Mouse (Mus musculus): ENCODE data around the gene D13Ertd608e.

D13Ertd608e gene

DNA sequence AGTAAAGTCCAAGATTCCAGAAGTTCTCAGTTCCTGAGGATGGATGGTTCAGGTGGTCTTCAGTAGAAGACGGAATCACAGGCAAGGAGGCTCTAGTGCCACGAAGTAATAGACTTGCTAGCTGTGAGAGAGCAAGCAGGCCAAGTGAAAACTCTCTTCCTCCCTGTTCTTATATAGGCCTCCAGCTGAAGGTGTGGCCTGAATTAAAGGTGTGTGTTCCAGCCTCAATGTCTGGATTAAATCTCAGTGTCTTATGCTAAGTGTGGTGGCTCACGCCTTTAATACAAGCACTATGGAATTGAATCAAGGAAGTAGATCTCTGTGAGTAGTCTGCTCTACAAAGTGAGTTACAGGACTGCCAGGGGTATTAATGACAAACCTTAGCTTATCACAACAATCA is 58.9 kb downstream of the D13Ertd608e start, which contains the start of gene Tcstv1:
TSS of gene Tcstv1 (minus strand) at position 101 of the 400 bp plus-strand sequence.
- in situ Hi-C loops (cut with MboI, MseI) = loop anchor here (5.0 kb wide), 1 partner anchor 278 kb away; the partner anchor contains the start of gene Gm21818 (in 2 of the 2)

Measured in T-helper 17 cell (primary cell).